Mouse (Mus musculus) hindbrain, embryonic 14.5 days (tissue): Measurements from ENCODE around the gene Psmb2. TPM values are rescaled to one million over a fixed set of nuclear protein-coding genes. Genes with fewer than 3 reads are reported as not detected.

Source experiments
- ATAC-seq: fragments of 200-750 bp; cut with Nextera tagmentation; 2 replicates; pipeline ENCODE4 v1.8.0; 2017; ENCODE audit warnings: moderate number of reproducible peaks, mild to moderate bottlenecking, moderate TSS enrichment, moderate library complexity; ENCODE audit not compliant: low FRiP score
- DNase-seq: peaks from one replicate; pipeline ENCODE4 v3.0.0-alpha.2; 2015; ENCODE audit warnings: low spot score
- H3K27ac ChIP-seq: fragments of 300-500 bp; sonication (generic); 2 replicates; pipeline ENCODE4 v1.5.1; 2014; ENCODE audit warnings: mild to moderate bottlenecking, moderate library complexity
- H3K27me3 ChIP-seq: fragments of 300-500 bp; sonication (generic); 2 replicates; pipeline ENCODE4 v1.6.1; 2014; ENCODE audit warnings: mild to moderate bottlenecking, low read length, mixed read lengths; ENCODE audit not compliant: control insufficient read depth, insufficient read depth
- H3K36me3 ChIP-seq: fragments of 300-500 bp; sonication (generic); replicated peaks from 2 replicates; pipeline ENCODE4 v1.6.1; 2014; ENCODE audit not compliant: control insufficient read depth, insufficient read depth
- H3K4me1 ChIP-seq: fragments of 300-500 bp; sonication (generic); replicated peaks from 2 replicates; pipeline ENCODE4 v1.6.1; 2014; ENCODE audit warnings: antibody characterized with exemption, low read length, mixed read lengths; ENCODE audit not compliant: control insufficient read depth, insufficient read depth
- H3K4me2 ChIP-seq: fragments of 300-500 bp; sonication (generic); replicated peaks from 2 replicates; pipeline ENCODE4 v1.6.1; 2014; ENCODE audit warnings: mild to moderate bottlenecking, moderate library complexity
- H3K4me3 ChIP-seq: fragments of 300-500 bp; sonication (generic); replicated peaks from 2 replicates; pipeline ENCODE4 v1.5.1; 2014; ENCODE audit warnings: mild to moderate bottlenecking, low read length
- H3K9ac ChIP-seq: fragments of 300-500 bp; sonication (generic); 2 replicates; pipeline ENCODE4 v1.6.1; 2014
- H3K9me3 ChIP-seq: fragments of 300-500 bp; sonication (generic); 2 replicates; pipeline ENCODE4 v1.6.1; 2016; ENCODE audit warnings: low read length; ENCODE audit not compliant: control insufficient read depth
- WGBS: fragments of 180-500 bp; shearing (Covaris S2); extraction: QIAGEN DNeasy Blood & Tissue Kit; methylation state at CpG from one replicate; pipeline ENCODE4 v1.1.7; 2014; 5-methylcytosine and 5-hydroxymethylcytosine counted together
- polyA plus RNA-seq: library from polyadenylated mRNA; unstranded; fragments of >200 nt; fragmentation: Nextera tagmentation; extraction: Ambion mirVana; gene quantifications from 2 replicates; pipeline ENCODE4 v1.2.1, GENCODE M21; 2014

Psmb2 gene
- polyA plus RNA-seq, 1 experiment from 2014 or later: 451 TPM

GRCm38 (mm10) chr4:126696908-126697307, 19.5 kb downstream of the Psmb2 start:
- Histone ChIP-seq H3K27me3 (no peaks in the 10 kb centered on the region), H3K4me1 (no peaks in the 10 kb centered on the region), H3K4me2 (no peak overlapping the region), H3K9ac (no peak overlapping the region), H3K36me3 (peaks cover 15% of the 10 kb centered on the region), H3K9me3 (no peaks in the 10 kb centered on the region), H3K27ac (no peak overlapping the region), H3K4me3 (no peak overlapping the region)
- WGBS: 96% methylated on average over 4 of the region's 4 CpGs
- DNase-seq: no peak
- no peak for ATAC-seq

GRCm38 (mm10) chr4:126706630-126707438, 29.4 kb downstream of the Psmb2 start:
- Histone ChIP-seq H3K4me2 (no peak overlapping the region), H3K36me3 (peaks cover 80% of the 10 kb centered on the region), H3K27me3 (no peaks in the 10 kb centered on the region), H3K4me1 (no peaks in the 10 kb centered on the region), H3K9me3 (no peaks in the 10 kb centered on the region), H3K9ac (no peak overlapping the region), H3K27ac (no peak overlapping the region), H3K4me3 (no peak overlapping the region)
- 33% methylated on average over 12 of the region's 12 CpGs for WGBS
- DNase-seq (peak; percentile 27), ATAC-seq (peak; percentile 68; the same call in 1 of the 2 replicates)

GRCm38 (mm10) chr4:126707439-126707826, 30.0 kb downstream of the Psmb2 start:
- Histone ChIP-seq H3K27me3 (no peaks in the 10 kb centered on the region), H3K9me3 (no peaks in the 10 kb centered on the region), H3K4me2 (no peak overlapping the region), H3K9ac (no peak overlapping the region), H3K4me1 (no peaks in the 10 kb centered on the region), H3K4me3 (no peak overlapping the region), H3K36me3 (peaks cover 79% of the 10 kb centered on the region), H3K27ac (no peak overlapping the region)
- DNase-seq (no peak), ATAC-seq (no peak)
- 20% methylated on average over 5 of the region's 5 CpGs for WGBS

- peak overlapping the region; percentile 24 for H3K4me2 ChIP-seq
- H3K9ac ChIP-seq: no peak overlapping the region
- peaks cover 4% of the 10 kb centered on the region; the same call in 1 of the 2 replicates for H3K4me1 ChIP-seq
- H3K4me3 ChIP-seq: no peak overlapping the region; the same call in 1 of the 2 replicates
- no peaks in the 10 kb centered on the region for H3K9me3 ChIP-seq
- no peaks in the 10 kb centered on the region for H3K36me3 ChIP-seq
- no peak for DNase-seq
- WGBS: 3% methylated on average over 18 of the region's 18 CpGs
- peaks cover 78% of the 10 kb centered on the region for H3K27me3 ChIP-seq
- no peak overlapping the region for H3K27ac ChIP-seq
- no peak for ATAC-seq
These were observed 54.7 kb downstream of the Psmb2 start for GRCm38 (mm10) chr4:126732111-126732510.

- DNase-seq (no peak), ATAC-seq (no peak)
- Histone ChIP-seq H3K9ac (no peak overlapping the region), H3K27ac (no peak overlapping the region), H3K9me3 (no peaks in the 10 kb centered on the region), H3K4me1 (peaks cover 4% of the 10 kb centered on the region; the same call in 1 of the 2 replicates), H3K36me3 (no peaks in the 10 kb centered on the region), H3K27me3 (peaks cover 85% of the 10 kb centered on the region), H3K4me2 (peak overlapping the region; percentile 24), H3K4me3 (no peak overlapping the region; the same call in 1 of the 2 replicates)
- 6% methylated on average over 26 of the region's 26 CpGs for WGBS
These were observed 55.3 kb downstream of the Psmb2 start for GRCm38 (mm10) chr4:126732531-126733380.

- H3K4me3 ChIP-seq: no peak overlapping the region
- H3K9me3 ChIP-seq: no peaks in the 10 kb centered on the region
- peaks cover 4% of the 10 kb centered on the region; the same call in 1 of the 2 replicates for H3K4me1 ChIP-seq
- H3K4me2 ChIP-seq: no peak overlapping the region
- peaks cover 95% of the 10 kb centered on the region for H3K27me3 ChIP-seq
- ATAC-seq (no peak), DNase-seq (no peak)
- 3% methylated on average over 16 of the region's 16 CpGs for WGBS
- H3K36me3 ChIP-seq: no peaks in the 10 kb centered on the region
- H3K9ac ChIP-seq: no peak overlapping the region
- H3K27ac ChIP-seq: no peak overlapping the region
These were observed 56.7 kb downstream of the Psmb2 start for GRCm38 (mm10) chr4:126734001-126734603.

- WGBS: 3% methylated on average over 51 of the region's 51 CpGs
- no peak for ATAC-seq
These were observed 57.4 kb downstream of the Psmb2 start for GRCm38 (mm10) chr4:126734700-126735381.

GRCm38 (mm10) chr4:126735382-126736000, 58.1 kb downstream of the Psmb2 start:
- Histone ChIP-seq H3K27me3 (peaks cover 90% of the 10 kb centered on the region), H3K4me2 (peak overlapping the region; percentile 47), H3K27ac (no peak overlapping the region), H3K4me3 (peak overlapping the region; percentile 11), H3K4me1 (peaks cover 4% of the 10 kb centered on the region; the same call in 1 of the 2 replicates), H3K9me3 (no peaks in the 10 kb centered on the region), H3K9ac (no peak overlapping the region), H3K36me3 (no peaks in the 10 kb centered on the region)
- peak; percentile 34; the same call in 1 of the 2 replicates for ATAC-seq
- DNase-seq: no peak
- 3% methylated on average over 57 of the region's 62 CpGs for WGBS

More at GRCm38 (mm10) chr4:126734700-126735381, 57.4 kb downstream of the Psmb2 start:
- Histone ChIP-seq H3K27ac (no peak overlapping the region), H3K27me3 (peaks cover 97% of the 10 kb centered on the region), H3K4me1 (peaks cover 4% of the 10 kb centered on the region; the same call in 1 of the 2 replicates), H3K4me3 (peak overlapping the region; percentile 11), H3K9me3 (no peaks in the 10 kb centered on the region), H3K4me2 (peak overlapping the region; percentile 47), H3K9ac (no peak overlapping the region), H3K36me3 (no peaks in the 10 kb centered on the region)
- no peak for DNase-seq
